Mouse (Mus musculus) forebrain, embryonic 15.5 days (tissue): ENCODE results near the gene Pcdh7. TPM values are rescaled to one million over a fixed set of nuclear protein-coding genes. Genes with fewer than 3 reads are reported as not detected.

ENCODE experiments used
- ATAC-seq: fragments of 200-750 bp; cut with Nextera tagmentation; replicated peaks from 2 replicates; pipeline ENCODE4 v1.8.0; 2017; ENCODE audit warnings: mild to moderate bottlenecking, moderate TSS enrichment, moderate library complexity
- H3K27ac ChIP-seq: fragments of 300-500 bp; sonication (generic); replicated peaks from 2 replicates; pipeline ENCODE4 v1.5.1; 2015; ENCODE audit warnings: mild to moderate bottlenecking, inconsistent platforms
- H3K27me3 ChIP-seq: fragments of 300-500 bp; sonication (generic); 2 replicates; pipeline ENCODE4 v1.6.1; 2015; ENCODE audit warnings: inconsistent platforms
- H3K36me3 ChIP-seq: fragments of 300-500 bp; sonication (generic); 2 replicates; pipeline ENCODE4 v1.6.1; 2015; ENCODE audit warnings: mild to moderate bottlenecking, inconsistent platforms
- H3K4me1 ChIP-seq: fragments of 300-500 bp; sonication (generic); 2 replicates; pipeline ENCODE4 v1.6.1; 2015; ENCODE audit warnings: inconsistent platforms
- H3K4me2 ChIP-seq: fragments of 300-500 bp; sonication (generic); replicated peaks from 2 replicates; pipeline ENCODE4 v1.6.1; 2015; ENCODE audit warnings: mild to moderate bottlenecking, inconsistent platforms
- H3K4me3 ChIP-seq: fragments of 300-500 bp; sonication (generic); 2 replicates; pipeline ENCODE4 v1.5.1; 2015; ENCODE audit warnings: mild to moderate bottlenecking, inconsistent platforms
- H3K9ac ChIP-seq: fragments of 300-500 bp; sonication (generic); replicated peaks from 2 replicates; pipeline ENCODE4 v1.6.1; 2015; ENCODE audit warnings: mild to moderate bottlenecking, inconsistent platforms
- H3K9me3 ChIP-seq: fragments of 300-500 bp; sonication (generic); 2 replicates; pipeline ENCODE4 v1.6.1; 2016; ENCODE audit warnings: inconsistent platforms
- WGBS: fragments of 180-500 bp; shearing (Covaris S2); methylation state at CpG from one replicate; pipeline ENCODE4 v1.1.7; 2015; ENCODE audit warnings: mixed read lengths; 5-methylcytosine and 5-hydroxymethylcytosine counted together
- polyA plus RNA-seq: library from polyadenylated mRNA; unstranded; fragments of >200 nt; fragmentation: Nextera tagmentation; extraction: Ambion mirVana; gene quantifications from 2 replicates; pipeline ENCODE4 v1.2.1, GENCODE M21; 2015

The Pcdh7 gene
- polyA plus RNA-seq, 1 experiment from 2014 or later: 13.3 TPM

DNA sequence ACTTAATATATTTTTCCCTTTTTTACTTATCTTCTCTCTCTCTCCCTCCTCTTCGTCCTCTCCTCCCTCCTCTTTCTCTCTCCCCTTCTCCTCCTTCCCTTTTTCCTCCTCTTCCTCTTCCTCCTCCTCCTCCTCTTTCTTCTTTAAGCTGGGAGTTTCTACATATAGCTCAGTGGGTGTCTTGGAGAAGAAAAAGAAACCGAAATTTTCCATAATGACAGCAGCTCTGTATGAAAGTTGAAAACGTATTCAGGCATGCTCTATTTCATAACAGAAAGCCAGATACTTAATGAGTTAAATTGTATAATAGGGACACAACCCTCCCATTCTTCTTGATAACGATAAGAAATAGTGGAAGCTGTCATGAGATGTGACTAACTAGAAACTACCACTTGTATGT, 246.0 kb downstream of the Pcdh7 start:
- ATAC-seq: no peak
- no peaks in the 10 kb centered on the region for H3K36me3 ChIP-seq
- no peak overlapping the region for H3K4me3 ChIP-seq
- no peaks in the 10 kb centered on the region for H3K9me3 ChIP-seq
- WGBS: 46% methylated on average over 4 of the region's 4 CpGs
- H3K27me3 ChIP-seq: no peaks in the 10 kb centered on the region
- no peak overlapping the region for H3K4me2 ChIP-seq
- no peak overlapping the region for H3K27ac ChIP-seq
- no peaks in the 10 kb centered on the region for H3K4me1 ChIP-seq
- no peak overlapping the region for H3K9ac ChIP-seq

DNA sequence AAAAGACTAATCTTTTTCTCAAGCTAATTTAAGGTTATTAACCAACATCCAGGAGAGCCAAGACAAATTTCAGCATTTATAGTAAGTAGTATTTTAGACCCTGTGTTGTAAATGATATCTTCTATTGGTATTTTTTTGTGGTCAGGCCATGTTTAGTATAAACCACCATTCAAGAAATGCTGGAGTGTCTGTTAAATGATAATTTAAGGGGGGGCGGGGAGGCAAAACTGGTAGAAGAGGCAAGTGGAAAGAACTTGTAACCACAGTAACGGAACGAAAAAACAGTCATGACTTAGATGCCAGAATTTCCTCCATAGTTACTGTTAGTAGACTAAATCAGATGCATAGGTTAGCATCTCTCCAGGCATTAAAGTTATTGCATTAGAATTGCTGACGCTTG, 246.4 kb downstream of the Pcdh7 start:
- Histone ChIP-seq H3K27me3 (no peaks in the 10 kb centered on the region), H3K4me3 (no peak overlapping the region), H3K9ac (no peak overlapping the region), H3K36me3 (no peaks in the 10 kb centered on the region), H3K27ac (no peak overlapping the region), H3K4me1 (no peaks in the 10 kb centered on the region), H3K4me2 (no peak overlapping the region), H3K9me3 (no peaks in the 10 kb centered on the region)
- ATAC-seq: no peak
- 94% methylated on average over 4 of the region's 4 CpGs for WGBS

DNA sequence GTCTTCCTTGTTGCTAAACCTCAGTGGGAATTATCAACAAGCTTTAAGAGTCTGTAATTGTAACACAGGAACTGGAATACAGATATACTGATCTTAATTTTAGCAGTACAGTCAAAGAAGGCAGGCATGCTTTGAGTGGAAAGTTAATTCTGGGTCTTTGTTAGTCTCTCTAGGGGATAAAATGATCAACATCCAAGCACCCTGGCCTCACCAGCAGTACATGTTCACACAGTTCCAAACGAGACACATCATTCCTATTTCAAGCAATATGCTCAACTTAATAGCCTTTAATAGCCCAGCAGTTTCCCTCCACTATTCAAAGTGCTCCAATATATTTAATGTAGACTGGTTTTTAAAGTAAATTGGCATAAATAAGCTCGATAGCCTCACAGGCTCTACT, 275.8 kb downstream of the Pcdh7 start:
- ATAC-seq: no peak

DNA sequence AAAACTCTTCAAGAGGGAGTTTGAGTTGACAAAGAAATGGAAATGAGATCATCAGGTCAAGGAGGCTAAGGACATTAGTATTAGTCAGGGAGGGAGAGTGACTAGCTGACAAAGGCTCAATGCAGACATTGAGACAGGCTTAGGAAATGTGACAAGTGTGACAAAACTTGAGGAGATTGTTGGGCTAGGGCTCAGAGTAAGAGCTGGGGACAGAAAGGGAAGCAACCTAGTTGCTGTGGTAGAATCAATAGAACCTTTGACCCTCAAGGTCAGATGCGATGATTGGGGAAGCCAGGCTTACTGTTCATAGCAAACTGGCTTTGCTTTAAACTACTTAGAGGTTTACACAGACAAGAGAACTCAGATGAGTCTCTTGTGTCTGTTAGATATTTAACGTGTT, 303.6 kb downstream of the Pcdh7 start:
- no peaks in the 10 kb centered on the region for H3K36me3 ChIP-seq
- H3K9me3 ChIP-seq: no peaks in the 10 kb centered on the region
- H3K4me2 ChIP-seq: no peak overlapping the region
- no peak overlapping the region for H3K9ac ChIP-seq
- no peaks in the 10 kb centered on the region for H3K4me1 ChIP-seq
- H3K27ac ChIP-seq: no peak overlapping the region
- no peak for ATAC-seq
- WGBS: 81% methylated on average over 2 of the region's 2 CpGs
- no peak overlapping the region for H3K4me3 ChIP-seq
- no peaks in the 10 kb centered on the region for H3K27me3 ChIP-seq

More for the DNA sequence above, 275.8 kb downstream of the Pcdh7 start:
- Histone ChIP-seq H3K4me3 (no peak overlapping the region), H3K4me1 (no peaks in the 10 kb centered on the region), H3K9me3 (no peaks in the 10 kb centered on the region), H3K27ac (no peak overlapping the region), H3K27me3 (no peaks in the 10 kb centered on the region), H3K36me3 (no peaks in the 10 kb centered on the region), H3K9ac (no peak overlapping the region), H3K4me2 (no peak overlapping the region)
- 69% methylated on average over 2 of the region's 2 CpGs for WGBS

DNA sequence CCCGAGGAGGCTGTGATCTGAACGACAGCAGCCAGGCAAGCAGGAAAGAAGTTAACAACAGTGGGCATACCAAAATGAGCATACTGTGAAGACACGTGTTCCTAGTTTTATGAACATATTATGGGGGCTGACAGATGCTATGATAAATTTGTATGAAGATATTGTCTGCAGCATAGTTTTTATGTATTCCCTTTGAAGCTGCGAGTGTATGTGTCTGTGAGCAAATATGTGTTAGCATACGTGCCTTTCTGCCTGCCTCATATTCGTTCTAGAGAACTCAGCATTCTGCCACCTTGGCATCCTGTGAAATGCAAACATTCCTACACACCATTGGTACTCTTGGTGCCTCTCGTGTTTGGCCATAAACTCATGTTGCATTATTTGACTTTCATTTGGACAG, 307.4 kb downstream of the Pcdh7 start:
- Histone ChIP-seq H3K9ac (no peak overlapping the region), H3K4me3 (no peak overlapping the region), H3K27ac (no peak overlapping the region), H3K4me2 (no peak overlapping the region), H3K9me3 (no peaks in the 10 kb centered on the region), H3K27me3 (no peaks in the 10 kb centered on the region), H3K36me3 (no peaks in the 10 kb centered on the region), H3K4me1 (no peaks in the 10 kb centered on the region)
- ATAC-seq: 0 out of 2 replicates have a peak, but pooled peaks have one; percentile 19
- WGBS: 67% methylated on average over 7 of the region's 7 CpGs

DNA sequence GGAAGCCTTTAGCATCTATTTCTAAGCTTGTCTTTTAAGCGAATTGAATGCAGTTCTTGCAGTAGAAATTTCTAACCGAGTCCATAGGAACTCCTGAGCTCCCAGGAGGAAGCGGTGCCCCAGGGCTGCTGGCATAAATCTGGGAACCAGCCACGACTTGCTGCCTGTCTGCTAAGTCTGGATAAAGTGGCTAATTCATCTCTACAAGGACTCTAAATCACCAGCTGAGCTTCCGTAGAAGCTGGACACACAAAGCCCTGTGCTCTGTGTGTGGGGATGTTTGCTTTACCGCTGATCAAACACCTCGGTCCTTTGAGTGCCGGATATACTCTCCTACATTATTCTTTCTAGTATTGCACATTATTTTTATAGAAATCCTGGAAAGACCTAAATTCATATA, 308.0 kb downstream of the Pcdh7 start:
- no peaks in the 10 kb centered on the region for H3K36me3 ChIP-seq
- no peak overlapping the region for H3K27ac ChIP-seq
- H3K4me3 ChIP-seq: no peak overlapping the region
- H3K4me1 ChIP-seq: no peaks in the 10 kb centered on the region
- H3K9me3 ChIP-seq: no peaks in the 10 kb centered on the region
- 56% methylated on average over 8 of the region's 8 CpGs for WGBS
- H3K4me2 ChIP-seq: no peak overlapping the region
- peak; percentile 43; the same call in 1 of the 2 replicates for ATAC-seq
- H3K9ac ChIP-seq: no peak overlapping the region
- no peaks in the 10 kb centered on the region for H3K27me3 ChIP-seq

GRCm38 (mm10) chr5:58039875-58040274, 322.1 kb downstream of the Pcdh7 start:
- H3K4me2 ChIP-seq: no peak overlapping the region
- no peaks in the 10 kb centered on the region for H3K27me3 ChIP-seq
- 73% methylated on average over 3 of the region's 3 CpGs for WGBS
- H3K36me3 ChIP-seq: no peaks in the 10 kb centered on the region
- H3K27ac ChIP-seq: no peak overlapping the region
- no peak for ATAC-seq
- no peak overlapping the region for H3K4me3 ChIP-seq
- no peak overlapping the region for H3K9ac ChIP-seq
- H3K9me3 ChIP-seq: no peaks in the 10 kb centered on the region
- no peaks in the 10 kb centered on the region for H3K4me1 ChIP-seq

GRCm38 (mm10) chr5:58044216-58044615, 326.4 kb downstream of the Pcdh7 start:
- Histone ChIP-seq H3K9me3 (no peaks in the 10 kb centered on the region), H3K4me2 (no peak overlapping the region), H3K9ac (no peak overlapping the region), H3K4me3 (no peak overlapping the region), H3K27ac (no peak overlapping the region), H3K36me3 (no peaks in the 10 kb centered on the region), H3K27me3 (no peaks in the 10 kb centered on the region), H3K4me1 (no peaks in the 10 kb centered on the region)
- no peak for ATAC-seq
- WGBS: 37% methylated on average over 4 of the region's 4 CpGs

DNA sequence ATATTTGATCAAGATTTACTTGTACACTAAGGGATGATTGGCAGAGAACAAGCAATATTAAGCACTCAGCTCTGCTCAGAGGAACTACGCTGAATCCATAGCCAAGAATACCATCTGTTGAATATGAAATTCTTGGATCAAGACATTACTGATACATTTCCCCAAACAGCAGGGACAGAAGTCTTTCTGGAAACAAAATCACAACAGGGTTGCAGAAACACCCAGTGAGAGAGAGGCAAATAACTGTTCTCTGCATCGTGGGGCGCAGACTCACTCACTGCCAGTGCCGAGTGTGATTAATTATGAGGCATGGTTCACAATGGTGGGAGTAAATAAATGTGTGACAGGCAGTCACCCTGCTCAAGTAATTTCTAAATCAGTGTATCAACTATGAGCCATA, 363.3 kb downstream of the Pcdh7 start:
- Histone ChIP-seq H3K9ac (no peak overlapping the region), H3K4me2 (no peak overlapping the region), H3K27ac (no peak overlapping the region), H3K27me3 (no peaks in the 10 kb centered on the region), H3K9me3 (no peaks in the 10 kb centered on the region), H3K36me3 (no peaks in the 10 kb centered on the region), H3K4me1 (peaks cover 8% of the 10 kb centered on the region; the same call in 1 of the 2 replicates), H3K4me3 (no peak overlapping the region)
- WGBS: 40% methylated on average over 4 of the region's 4 CpGs
- ATAC-seq: peak; percentile 89

- no peak overlapping the region for H3K4me3 ChIP-seq
- no peak for ATAC-seq
- no peak overlapping the region for H3K4me2 ChIP-seq
- H3K27me3 ChIP-seq: no peaks in the 10 kb centered on the region
- H3K9me3 ChIP-seq: no peaks in the 10 kb centered on the region
- no peak overlapping the region for H3K9ac ChIP-seq
- H3K36me3 ChIP-seq: no peaks in the 10 kb centered on the region
- 55% methylated on average over 2 of the region's 2 CpGs for WGBS
- H3K4me1 ChIP-seq: peaks cover 8% of the 10 kb centered on the region; the same call in 1 of the 2 replicates
- no peak overlapping the region for H3K27ac ChIP-seq
Observed at GRCm38 (mm10) chr5:58082230-58082629, 364.5 kb downstream of the Pcdh7 start.

- no peak for ATAC-seq
Observed at GRCm38 (mm10) chr5:58083056-58083455, 365.3 kb downstream of the Pcdh7 start.

GRCm38 (mm10) chr5:58083972-58084371, 366.2 kb downstream of the Pcdh7 start:
- Histone ChIP-seq H3K9ac (no peak overlapping the region), H3K36me3 (no peaks in the 10 kb centered on the region), H3K27ac (no peak overlapping the region), H3K4me3 (no peak overlapping the region), H3K27me3 (no peaks in the 10 kb centered on the region), H3K9me3 (no peaks in the 10 kb centered on the region), H3K4me2 (no peak overlapping the region), H3K4me1 (peaks cover 8% of the 10 kb centered on the region; the same call in 1 of the 2 replicates)
- ATAC-seq: no peak
- WGBS: 87% methylated on average over 6 of the region's 6 CpGs

More at GRCm38 (mm10) chr5:58083056-58083455, 365.3 kb downstream of the Pcdh7 start:
- Histone ChIP-seq H3K9me3 (no peaks in the 10 kb centered on the region), H3K36me3 (no peaks in the 10 kb centered on the region), H3K9ac (no peak overlapping the region), H3K4me2 (no peak overlapping the region), H3K27ac (no peak overlapping the region), H3K27me3 (no peaks in the 10 kb centered on the region), H3K4me1 (peaks cover 8% of the 10 kb centered on the region; the same call in 1 of the 2 replicates), H3K4me3 (no peak overlapping the region)
- WGBS: 93% methylated on average over 3 of the region's 3 CpGs

DNA sequence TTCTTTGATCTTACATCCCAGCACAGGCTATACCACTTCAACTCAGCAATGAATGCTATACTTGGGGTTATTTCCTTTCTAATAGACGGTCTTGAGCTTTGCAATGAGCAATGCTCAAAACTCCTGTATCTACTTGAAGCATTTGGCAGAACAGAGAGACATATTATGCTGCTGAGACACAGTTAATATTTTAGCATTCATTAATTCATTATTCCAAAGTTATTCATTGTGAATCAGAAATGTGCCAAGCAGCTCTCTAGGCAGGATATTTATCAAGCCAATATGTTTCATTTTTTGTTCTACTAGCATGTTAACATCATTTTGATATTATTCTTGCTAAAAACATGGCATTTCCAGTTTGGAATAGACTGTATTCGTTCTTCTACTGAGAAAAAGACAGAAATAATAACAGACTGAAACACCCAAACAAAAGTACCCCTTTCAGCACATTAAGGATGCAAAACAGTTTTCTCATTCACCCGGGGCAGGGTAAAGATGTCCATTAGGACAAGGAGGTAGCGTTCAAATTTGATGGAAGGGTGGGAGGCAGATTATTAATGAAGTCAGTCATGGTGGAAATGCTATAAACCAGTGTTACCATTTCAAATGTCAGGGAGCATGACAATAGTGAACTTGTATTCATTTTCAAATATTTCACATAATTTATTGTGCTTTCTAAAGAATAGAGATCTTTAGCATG, 391.0 kb downstream of the Pcdh7 start:
- H3K9me3 ChIP-seq: no peaks in the 10 kb centered on the region
- H3K4me1 ChIP-seq: peaks cover 2% of the 10 kb centered on the region; the same call in 1 of the 2 replicates
- no peaks in the 10 kb centered on the region for H3K36me3 ChIP-seq
- no peaks in the 10 kb centered on the region for H3K27me3 ChIP-seq
- ATAC-seq: peak; percentile 83
- H3K9ac ChIP-seq: no peak overlapping the region
- peak overlapping the region; percentile 37; the same call in 1 of the 2 replicates for H3K27ac ChIP-seq
- WGBS: 46% methylated on average over 4 of the region's 4 CpGs
- no peak overlapping the region for H3K4me2 ChIP-seq
- H3K4me3 ChIP-seq: no peak overlapping the region
